Mouse (Mus musculus) small intestine, adult 2 months (tissue): Measurements from ENCODE around the gene Rassf5.

ENCODE experiments used
- CTCF ChIP-seq: fragments of 200-500 bp; IDR thresholded peaks from 2 replicates; pipeline ENCODE4 v1.5.1; 2012; ENCODE audit warnings: low read depth, mild to moderate bottlenecking, control low read depth, inconsistent platforms, low read length, moderate library complexity, mixed read lengths; ENCODE audit not compliant: insufficient replicate concordance, insufficient read length; ENCODE audit errors: extremely low read depth
- POLR2A ChIP-seq: fragments of 200-500 bp; IDR thresholded peaks from 2 replicates; pipeline ENCODE4 v1.6.1; 2012; ENCODE audit warnings: low read depth, mild to moderate bottlenecking, control low read depth, inconsistent platforms, low read length, moderate library complexity

DNA sequence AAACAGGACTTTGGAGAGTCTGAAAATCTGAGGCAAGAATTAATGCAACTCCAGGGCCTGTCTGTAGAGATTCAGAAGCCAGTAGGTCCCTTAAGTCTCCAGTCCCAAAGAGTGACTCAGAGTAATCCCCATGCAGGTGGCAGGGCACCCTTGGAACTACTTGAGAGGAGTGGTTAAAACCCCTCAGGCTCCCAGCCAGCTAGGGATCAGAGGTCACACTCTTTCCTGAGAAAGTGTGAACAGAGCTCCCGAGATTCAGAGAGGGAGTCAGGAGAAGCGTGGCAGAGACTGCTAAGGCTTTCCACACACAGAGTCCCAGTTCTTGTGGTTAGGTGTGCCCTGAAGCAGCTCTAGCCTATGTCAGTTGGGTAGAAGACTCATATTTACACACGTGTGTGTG lies 51.3 kb downstream of the Rassf5 start:
- TF ChIP-seq POLR2A (no peak), CTCF (no peak)
